Mouse (Mus musculus): ENCODE measurements around the gene Fbxw5. TPM values are rescaled to one million over a fixed set of nuclear protein-coding genes. Genes with fewer than 3 reads are reported as not detected.
"Not testable (repeated sequence)": the region's sequence is repeated elsewhere in the genome, so short reads cannot be mapped to it uniquely, and the experiment has no call there.

Gene Fbxw5
- total and polyA plus RNA-seq, 3 experiments, result 29.2 to 65.6 TPM; not detected in 1

- TF ChIP-seq ETS1 (IDR thresholded peaks at IDR 0.05; ENCODE audit: low read depth, low read length), result no peak
- TF ChIP-seq MYC (IDR thresholded peaks at IDR 0.05; ENCODE audit: low read depth, low read length), result no peak
- TF ChIP-seq ELF1 (IDR thresholded peaks at IDR 0.05; ENCODE audit: low read depth, low read length), result no peak
- TF ChIP-seq GABPA (IDR thresholded peaks at IDR 0.05; ENCODE audit: low read depth, low read length), result no peak
- TF ChIP-seq TBP (IDR thresholded peaks at IDR 0.05; ENCODE audit: low read depth, low read length), result no peak
- no peak for TF ChIP-seq ZMIZ1 (IDR thresholded peaks at IDR 0.05; ENCODE audit: low read depth, low read length)
- TF ChIP-seq MYB (IDR thresholded peaks at IDR 0.05; ENCODE audit: low read depth, low read length), result no peak
- peak; percentile 36; the same call in 1 of the 2 replicates for TF ChIP-seq RCOR1 (IDR thresholded peaks at IDR 0.05; ENCODE audit: low read depth, low read length)
- TF ChIP-seq MXI1 (IDR thresholded peaks at IDR 0.05; ENCODE audit: low read depth, low read length), result no peak
- TF ChIP-seq RAD21 (IDR thresholded peaks at IDR 0.05; ENCODE audit: low read depth, low read length), result peak; percentile 50
- peak; percentile 16; the same call in 1 of the 2 replicates for TF ChIP-seq BHLHE40 (IDR thresholded peaks at IDR 0.05; ENCODE audit: borderline replicate concordance, low read depth, low read length)
- 0 out of 2 replicates have a peak, but pooled peaks have one; percentile 19 for TF ChIP-seq HCFC1 (IDR thresholded peaks at IDR 0.05; ENCODE audit: low read depth, low read length)
- no peak for TF ChIP-seq UBTF (IDR thresholded peaks at IDR 0.05; ENCODE audit: borderline replicate concordance, insufficient read depth, low read depth, low read length)
- TF ChIP-seq POLR2AphosphoS5 (IDR thresholded peaks at IDR 0.05; ENCODE audit: borderline replicate concordance, low read depth, low read length), result no peak
- no peak for TF ChIP-seq ZKSCAN1 (IDR thresholded peaks at IDR 0.05; ENCODE audit: low read depth, low read length)
- TF ChIP-seq POLR2AphosphoS2 (IDR thresholded peaks at IDR 0.05; ENCODE audit: low read length), result no peak
Measured at GRCm38 (mm10) chr2:25551186-25551585, 50.6 kb downstream of the Fbxw5 start (continued).

- not testable (repeated sequence) for H3K9me3 ChIP-seq (replicated peaks; ENCODE audit: insufficient read depth, low read length); H3K36me3 ChIP-seq (ENCODE audit: control insufficient read depth in 1 of 2, insufficient read depth in 2 of 2, low read length in 2 of 2); H3K27me3 ChIP-seq (ENCODE audit: control insufficient read depth in 1 of 2, insufficient read depth in 2 of 2, low read length in 2 of 2); H3K9ac ChIP-seq (ENCODE audit: control insufficient read depth, low read depth, low read length, poor library complexity, severe bottlenecking); H3K27ac ChIP-seq (ENCODE audit: control insufficient read depth, low read depth, low read length); H3K4me1 ChIP-seq (ENCODE audit: control insufficient read depth in 1 of 2, insufficient read depth in 2 of 2, low read length in 2 of 2); H3K4me3 ChIP-seq (ENCODE audit: control insufficient read depth in 1 of 2, insufficient read depth in 1 of 2, low read depth in 2 of 2, low read length in 2 of 2)
- TF ChIP-seq ZNF384 (IDR thresholded peaks at IDR 0.05; ENCODE audit: low read depth, low read length) (peak; percentile 92), SIN3A (IDR thresholded peaks at IDR 0.05; ENCODE audit: low read length) (0 out of 2 replicates have a peak, but pooled peaks have one; percentile 24)
- peaks cover 11% of the 10 kb centered on the region for H3K79me2 ChIP-seq (ENCODE audit: control insufficient read depth, insufficient read depth, low read length, poor library complexity)
- DNase-seq (ENCODE audit: low read depth, low spot score), result peak; percentile 73
Measured at GRCm38 (mm10) chr2:25553171-25553786, 52.7 kb downstream of the Fbxw5 start.

Other genes starting within 250 kb of the Fbxw5 start
Only the 30 nearest of the 36 such genes appear.
- gene Lrrc26, start 210.8 kb upstream of the Fbxw5 start, total RNA-seq (2012; rRNA removed), result not detected in 2 replicates
- gene Lrrc26, start 210.8 kb upstream of the Fbxw5 start, polyA plus RNA-seq (2012; ENCODE audit: insufficient read depth in 1 of 2, insufficient read length in 2 of 2, low read depth in 1 of 2, low replicate concordance in 2 of 2, missing spikeins in 1 of 2), result not detected
- not detected in 2 replicates for gene Grin1, start 181.6 kb upstream of the Fbxw5 start, total RNA-seq (2012; rRNA removed)
- gene Grin1, start 181.6 kb upstream of the Fbxw5 start, polyA plus RNA-seq (2012; ENCODE audit: insufficient read depth in 1 of 2, insufficient read length in 2 of 2, low read depth in 1 of 2, low replicate concordance in 2 of 2, missing spikeins in 1 of 2), result under 1 TPM in 1 of 2 experiments, not detected in 1; 0.07 TPM
- 37.7 and 49.6 TPM in 2 replicates for gene Man1b1, start 168.4 kb upstream of the Fbxw5 start, total RNA-seq (2012; rRNA removed)
- 10 to 100 TPM in 1 of 2 experiments, not detected in 1; 50.1 TPM for gene Man1b1, start 168.4 kb upstream of the Fbxw5 start, polyA plus RNA-seq (2012; ENCODE audit: insufficient read depth in 1 of 2, insufficient read length in 2 of 2, low read depth in 1 of 2, low replicate concordance in 2 of 2, missing spikeins in 1 of 2)
- gene Dpp7, start 144.4 kb upstream of the Fbxw5 start, total RNA-seq (2012; rRNA removed), result 24.0 and 25.9 TPM in 2 replicates
- gene Dpp7, start 144.4 kb upstream of the Fbxw5 start, polyA plus RNA-seq (2012; ENCODE audit: insufficient read depth in 1 of 2, insufficient read length in 2 of 2, low read depth in 1 of 2, low replicate concordance in 2 of 2, missing spikeins in 1 of 2), result 10 to 100 TPM in 1 of 2 experiments, not detected in 1; 24.6 TPM
- gene Uap1l1, start 135.1 kb upstream of the Fbxw5 start, total RNA-seq (2012; rRNA removed), result 3.6 and 4.7 TPM in 2 replicates
- gene Uap1l1, start 135.1 kb upstream of the Fbxw5 start, polyA plus RNA-seq (2012; ENCODE audit: insufficient read depth in 1 of 2, insufficient read length in 2 of 2, low read depth in 1 of 2, low replicate concordance in 2 of 2, missing spikeins in 1 of 2), result 10 to 100 TPM in 1 of 2 experiments, not detected in 1; 12.6 TPM
- gene Sapcd2, start 128.4 kb upstream of the Fbxw5 start, total RNA-seq (2012; rRNA removed), result 39.7 and 51.9 TPM in 2 replicates
- 10 to 100 TPM in 1 of 2 experiments, not detected in 1; 58.2 TPM for gene Sapcd2, start 128.4 kb upstream of the Fbxw5 start, polyA plus RNA-seq (2012; ENCODE audit: insufficient read depth in 1 of 2, insufficient read length in 2 of 2, low read depth in 1 of 2, low replicate concordance in 2 of 2, missing spikeins in 1 of 2)
- not detected in 2 replicates for gene Entpd2, start 104.9 kb upstream of the Fbxw5 start, total RNA-seq (2012; rRNA removed)
- not detected for gene Entpd2, start 104.9 kb upstream of the Fbxw5 start, polyA plus RNA-seq (2012; ENCODE audit: insufficient read depth in 1 of 2, insufficient read length in 2 of 2, low read depth in 1 of 2, low replicate concordance in 2 of 2, missing spikeins in 1 of 2)
- not detected in 2 replicates for gene Npdc1, start 101.4 kb upstream of the Fbxw5 start, total RNA-seq (2012; rRNA removed)
- gene Npdc1, start 101.4 kb upstream of the Fbxw5 start, polyA plus RNA-seq (2012; ENCODE audit: insufficient read depth in 1 of 2, insufficient read length in 2 of 2, low read depth in 1 of 2, low replicate concordance in 2 of 2, missing spikeins in 1 of 2), result not detected
- gene Fut7, start 77.5 kb upstream of the Fbxw5 start, total RNA-seq (2012; rRNA removed), result 0.08 and 0.10 TPM in 2 replicates
- gene Fut7, start 77.5 kb upstream of the Fbxw5 start, polyA plus RNA-seq (2012; ENCODE audit: insufficient read depth in 1 of 2, insufficient read length in 2 of 2, low read depth in 1 of 2, low replicate concordance in 2 of 2, missing spikeins in 1 of 2), result under 1 TPM in 1 of 2 experiments, not detected in 1; 0.21 TPM
- gene Abca2, start 72.0 kb upstream of the Fbxw5 start, total RNA-seq (2012; rRNA removed), result 8.7 and 10.4 TPM in 2 replicates
- gene Abca2, start 72.0 kb upstream of the Fbxw5 start, polyA plus RNA-seq (2012; ENCODE audit: insufficient read depth in 1 of 2, insufficient read length in 2 of 2, low read depth in 1 of 2, low replicate concordance in 2 of 2, missing spikeins in 1 of 2), result 10 to 100 TPM in 1 of 2 experiments, not detected in 1; 42.2 TPM
- gene Clic3, start 43.9 kb upstream of the Fbxw5 start, total RNA-seq (2012; rRNA removed), result 0.23 and 0.27 TPM in 2 replicates
- under 1 TPM in 1 of 2 experiments, not detected in 1; 0.15 TPM for gene Clic3, start 43.9 kb upstream of the Fbxw5 start, polyA plus RNA-seq (2012; ENCODE audit: insufficient read depth in 1 of 2, insufficient read length in 2 of 2, low read depth in 1 of 2, low replicate concordance in 2 of 2, missing spikeins in 1 of 2)
- 13.2 and 18.5 TPM in 2 replicates for gene Paxx, start 39.7 kb upstream of the Fbxw5 start, total RNA-seq (2012; rRNA removed)
- 10 to 100 TPM in 1 of 2 experiments, not detected in 1; 22.1 TPM for gene Paxx, start 39.7 kb upstream of the Fbxw5 start, polyA plus RNA-seq (2012; ENCODE audit: insufficient read depth in 1 of 2, insufficient read length in 2 of 2, low read depth in 1 of 2, low replicate concordance in 2 of 2, missing spikeins in 1 of 2)
- not detected in 2 replicates for gene Ptgds, start 30.7 kb upstream of the Fbxw5 start, total RNA-seq (2012; rRNA removed)
- not detected for gene Ptgds, start 30.7 kb upstream of the Fbxw5 start, polyA plus RNA-seq (2012; ENCODE audit: insufficient read depth in 1 of 2, insufficient read length in 2 of 2, low read depth in 1 of 2, low replicate concordance in 2 of 2, missing spikeins in 1 of 2)
- gene Lcn12, start 6.8 kb upstream of the Fbxw5 start, total RNA-seq (2012; rRNA removed), result not detected in 2 replicates
- gene Lcn12, start 6.8 kb upstream of the Fbxw5 start, polyA plus RNA-seq (2012; ENCODE audit: insufficient read depth in 1 of 2, insufficient read length in 2 of 2, low read depth in 1 of 2, low replicate concordance in 2 of 2, missing spikeins in 1 of 2), result not detected
- gene C8g, start 969 bp downstream of the Fbxw5 start, total RNA-seq (2012; rRNA removed), result 1.5 and 2.3 TPM in 2 replicates
- gene C8g, start 969 bp downstream of the Fbxw5 start, polyA plus RNA-seq (2012; ENCODE audit: insufficient read depth in 1 of 2, insufficient read length in 2 of 2, low read depth in 1 of 2, low replicate concordance in 2 of 2, missing spikeins in 1 of 2), result 1 to 10 TPM in 1 of 2 experiments, not detected in 1; 5.1 TPM
- gene Traf2, start 46.2 kb downstream of the Fbxw5 start, total RNA-seq (2012; rRNA removed), result 19.9 and 21.0 TPM in 2 replicates
- 10 to 100 TPM in 1 of 2 experiments, not detected in 1; 28.3 TPM for gene Traf2, start 46.2 kb downstream of the Fbxw5 start, polyA plus RNA-seq (2012; ENCODE audit: insufficient read depth in 1 of 2, insufficient read length in 2 of 2, low read depth in 1 of 2, low replicate concordance in 2 of 2, missing spikeins in 1 of 2)
- 135 and 142 TPM in 2 replicates for gene Edf1, start 57.1 kb downstream of the Fbxw5 start, total RNA-seq (2012; rRNA removed)
- gene Edf1, start 57.1 kb downstream of the Fbxw5 start, polyA plus RNA-seq (2012; ENCODE audit: insufficient read depth in 1 of 2, insufficient read length in 2 of 2, low read depth in 1 of 2, low replicate concordance in 2 of 2, missing spikeins in 1 of 2), result 100 to 1,000 TPM in 1 of 2 experiments, not detected in 1; 318 TPM
- gene Mamdc4, start 74.1 kb downstream of the Fbxw5 start, total RNA-seq (2012; rRNA removed), result 17.6 and 24.0 TPM in 2 replicates
- 10 to 100 TPM in 1 of 2 experiments, not detected in 1; 21.6 TPM for gene Mamdc4, start 74.1 kb downstream of the Fbxw5 start, polyA plus RNA-seq (2012; ENCODE audit: insufficient read depth in 1 of 2, insufficient read length in 2 of 2, low read depth in 1 of 2, low replicate concordance in 2 of 2, missing spikeins in 1 of 2)
- gene Phpt1, start 74.5 kb downstream of the Fbxw5 start, total RNA-seq (2012; rRNA removed), result 34.7 and 47.0 TPM in 2 replicates
- 10 to 100 TPM in 1 of 2 experiments, not detected in 1; 73.7 TPM for gene Phpt1, start 74.5 kb downstream of the Fbxw5 start, polyA plus RNA-seq (2012; ENCODE audit: insufficient read depth in 1 of 2, insufficient read length in 2 of 2, low read depth in 1 of 2, low replicate concordance in 2 of 2, missing spikeins in 1 of 2)
- 0.04 and 0.07 TPM in 2 replicates for gene Ajm1, start 81.0 kb downstream of the Fbxw5 start, total RNA-seq (2012; rRNA removed)
- gene Ajm1, start 81.0 kb downstream of the Fbxw5 start, polyA plus RNA-seq (2012; ENCODE audit: insufficient read depth in 1 of 2, insufficient read length in 2 of 2, low read depth in 1 of 2, low replicate concordance in 2 of 2, missing spikeins in 1 of 2), result under 1 TPM in 1 of 2 experiments, not detected in 1; 0.32 TPM
- gene Rabl6, start 107.8 kb downstream of the Fbxw5 start, total RNA-seq (2012; rRNA removed), result 66.1 and 76.9 TPM in 2 replicates
- 100 to 1,000 TPM in 1 of 2 experiments, 10 to 100 TPM in 1; 84.7 to 104 TPM for gene Rabl6, start 107.8 kb downstream of the Fbxw5 start, polyA plus RNA-seq (2012; ENCODE audit: insufficient read depth in 1 of 2, insufficient read length in 2 of 2, low read depth in 1 of 2, low replicate concordance in 2 of 2, missing spikeins in 1 of 2)
- gene Ccdc183, start 116.9 kb downstream of the Fbxw5 start, total RNA-seq (2012; rRNA removed), result 0.04 TPM in 1 of 2 replicates, not detected in the other
- gene Ccdc183, start 116.9 kb downstream of the Fbxw5 start, polyA plus RNA-seq (2012; ENCODE audit: insufficient read depth in 1 of 2, insufficient read length in 2 of 2, low read depth in 1 of 2, low replicate concordance in 2 of 2, missing spikeins in 1 of 2), result under 1 TPM in 1 of 2 experiments, not detected in 1; 0.26 TPM
- gene Tmem141, start 121.3 kb downstream of the Fbxw5 start, total RNA-seq (2012; rRNA removed), result 10.9 and 11.9 TPM in 2 replicates
- gene Tmem141, start 121.3 kb downstream of the Fbxw5 start, polyA plus RNA-seq (2012; ENCODE audit: insufficient read depth in 1 of 2, insufficient read length in 2 of 2, low read depth in 1 of 2, low replicate concordance in 2 of 2, missing spikeins in 1 of 2), result 10 to 100 TPM in 1 of 2 experiments, not detected in 1; 25.3 TPM
- not detected in 2 replicates for gene Fcna, start 127.3 kb downstream of the Fbxw5 start, total RNA-seq (2012; rRNA removed)
- under 1 TPM in 1 of 2 experiments, not detected in 1; 0.21 TPM for gene Fcna, start 127.3 kb downstream of the Fbxw5 start, polyA plus RNA-seq (2012; ENCODE audit: insufficient read depth in 1 of 2, insufficient read length in 2 of 2, low read depth in 1 of 2, low replicate concordance in 2 of 2, missing spikeins in 1 of 2)
- gene Lcn8, start 152.4 kb downstream of the Fbxw5 start, total RNA-seq (2012; rRNA removed), result not detected in 2 replicates
- not detected for gene Lcn8, start 152.4 kb downstream of the Fbxw5 start, polyA plus RNA-seq (2012; ENCODE audit: insufficient read depth in 1 of 2, insufficient read length in 2 of 2, low read depth in 1 of 2, low replicate concordance in 2 of 2, missing spikeins in 1 of 2)
- gene Lcn5, start 157.2 kb downstream of the Fbxw5 start, total RNA-seq (2012; rRNA removed), result not detected in 2 replicates
- gene Lcn5, start 157.2 kb downstream of the Fbxw5 start, polyA plus RNA-seq (2012; ENCODE audit: insufficient read depth in 1 of 2, insufficient read length in 2 of 2, low read depth in 1 of 2, low replicate concordance in 2 of 2, missing spikeins in 1 of 2), result not detected
- gene Lcn6, start 176.0 kb downstream of the Fbxw5 start, total RNA-seq (2012; rRNA removed), result not detected in 2 replicates
- gene Lcn6, start 176.0 kb downstream of the Fbxw5 start, polyA plus RNA-seq (2012; ENCODE audit: insufficient read depth in 1 of 2, insufficient read length in 2 of 2, low read depth in 1 of 2, low replicate concordance in 2 of 2, missing spikeins in 1 of 2), result not detected
- gene Lcn10, start 182.0 kb downstream of the Fbxw5 start, total RNA-seq (2012; rRNA removed), result not detected in 2 replicates
- not detected for gene Lcn10, start 182.0 kb downstream of the Fbxw5 start, polyA plus RNA-seq (2012; ENCODE audit: insufficient read depth in 1 of 2, insufficient read length in 2 of 2, low read depth in 1 of 2, low replicate concordance in 2 of 2, missing spikeins in 1 of 2)
- gene Obp2a, start 199.3 kb downstream of the Fbxw5 start, total RNA-seq (2012; rRNA removed), result not detected in 2 replicates
- not detected for gene Obp2a, start 199.3 kb downstream of the Fbxw5 start, polyA plus RNA-seq (2012; ENCODE audit: insufficient read depth in 1 of 2, insufficient read length in 2 of 2, low read depth in 1 of 2, low replicate concordance in 2 of 2, missing spikeins in 1 of 2)
- gene Bmyc, start 206.0 kb downstream of the Fbxw5 start, total RNA-seq (2012; rRNA removed), result not detected in 2 replicates
- not detected for gene Bmyc, start 206.0 kb downstream of the Fbxw5 start, polyA plus RNA-seq (2012; ENCODE audit: insufficient read depth in 1 of 2, insufficient read length in 2 of 2, low read depth in 1 of 2, low replicate concordance in 2 of 2, missing spikeins in 1 of 2)